25 mouse cellular contexts compared by ENCODE assay signal in the genomic region with DNA sequence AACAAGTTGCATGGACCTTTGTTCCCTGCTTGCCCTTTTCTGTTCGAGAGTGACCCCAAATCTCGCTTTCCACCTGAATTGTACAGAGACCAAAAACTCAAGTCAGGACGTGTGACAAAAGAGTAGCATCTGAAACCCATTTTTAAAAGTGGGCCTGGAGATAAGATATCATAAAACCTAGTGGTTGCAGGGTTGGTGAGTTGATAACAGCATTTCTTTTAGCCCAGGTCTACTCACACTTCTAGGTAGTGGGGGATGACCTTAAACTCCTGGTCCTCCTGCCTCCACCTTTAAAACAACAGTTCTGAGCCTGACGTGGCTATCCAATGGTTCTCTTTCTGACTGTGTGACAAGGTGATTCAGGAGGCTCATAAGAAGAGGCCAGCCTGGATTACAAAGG. TPM values are rescaled to one million over a fixed set of nuclear protein-coding genes. Genes with fewer than 3 reads are reported as not detected.
A peak's percentile ranks its signal among the peaks of the same experiment; 100 is the strongest.
DNase-seq lines count a peak whose midpoint lies in the region; ATAC-seq and TF ChIP-seq lines count a peak whose summit lies in the region.
"Had no signal": no experiment of that assay in that cellular context is flagged by ENCODE, and none has a peak within 500 bp of the region (broad histone marks: within the 10 kb centered on the region; RNA-seq: fewer than 3 reads in every experiment).

No protein-coding gene starts in this region.

- intact Hi-C loops in gastrocnemius, adult 2 months (cut with DNase I) = no loop called here
- intact Hi-C loops in gastrocnemius, postnatal 36 days (cut with DNase I) = no loop called here

- peaks cover 86% of the 10 kb centered on the region for H3K36me3 ChIP-seq in liver, embryonic 13.5 days
- 0 out of 2 replicates have a peak, but pooled peaks cover 4% of the 10 kb centered on the region for H3K36me3 ChIP-seq in intestine, embryonic 15.5 days

- H3K4me3 ChIP-seq in gastrocnemius, adult 2 months = no peak overlapping the region
- H3K4me3 ChIP-seq in liver, embryonic 13.5 days (replicated peaks) = no peak overlapping the region
- no peak overlapping the region for H3K4me3 ChIP-seq in intestine, embryonic 15.5 days (replicated peaks)
- H3K4me3 ChIP-seq: embryonic facial prominence, embryonic 12.5 days; embryonic facial prominence, embryonic 15.5 days; heart, embryonic 13.5 days had no signal

- WGBS in liver, embryonic 13.5 days (ENCODE audit: insufficient replicate concordance) = 39% methylated on average over 4 of the region's 4 CpGs
- WGBS in intestine, embryonic 15.5 days = 75% methylated on average over 4 of the region's 4 CpGs

- ATAC-seq in liver, embryonic 13.5 days (ENCODE audit: low read depth) = peak; percentile 55
- peak; percentile 32; the same call in 1 of the 2 replicates for ATAC-seq in intestine, embryonic 15.5 days
- peak; percentile 35; the same call in 1 of the 2 replicates for ATAC-seq in megakaryocyte-erythroid progenitor cell, adult 5-6 weeks (replicated peaks; ENCODE audit: low FRiP score, low TSS enrichment, poor library complexity, severe bottlenecking)
- ATAC-seq: forebrain, embryonic 14.5 days; forebrain, postnatal 0 days; hindbrain, postnatal 0 days; inflammation-experienced regulatory T-cells, adult 6 months had no signal

- no peak overlapping the region for H3K4me2 ChIP-seq in liver, embryonic 13.5 days
- H3K4me2 ChIP-seq in intestine, embryonic 15.5 days (replicated peaks) = no peak overlapping the region
- H3K4me2 ChIP-seq: embryonic facial prominence, embryonic 12.5 days; embryonic facial prominence, embryonic 15.5 days; heart, embryonic 13.5 days; hindbrain, embryonic 14.5 days had no signal

- no peaks in the 10 kb centered on the region for H3K27me3 ChIP-seq in liver, embryonic 13.5 days
- H3K27me3 ChIP-seq in intestine, embryonic 15.5 days (replicated peaks) = no peaks in the 10 kb centered on the region
- H3K27me3 ChIP-seq: embryonic facial prominence, embryonic 12.5 days; embryonic facial prominence, embryonic 15.5 days; heart, embryonic 13.5 days had no signal

- no peak overlapping the region for H3K9ac ChIP-seq in liver, embryonic 13.5 days
- H3K9ac ChIP-seq in intestine, embryonic 15.5 days = no peak overlapping the region
- H3K9ac ChIP-seq: embryonic facial prominence, embryonic 12.5 days; embryonic facial prominence, embryonic 15.5 days; forebrain, postnatal 0 days; heart, embryonic 13.5 days; hindbrain, embryonic 14.5 days had no signal

- peaks cover 27% of the 10 kb centered on the region for H3K4me1 ChIP-seq in liver, embryonic 13.5 days (replicated peaks)
- H3K4me1 ChIP-seq in intestine, embryonic 15.5 days (replicated peaks) = no peaks in the 10 kb centered on the region
- H3K4me1 ChIP-seq: embryonic facial prominence, embryonic 12.5 days; embryonic facial prominence, embryonic 15.5 days had no signal

- no peak for TF ChIP-seq CTCF in gastrocnemius, adult 2 months (IDR thresholded peaks at IDR 0.05)

- H3K9me3 ChIP-seq in liver, embryonic 13.5 days (replicated peaks) = no peaks in the 10 kb centered on the region
- no peaks in the 10 kb centered on the region for H3K9me3 ChIP-seq in intestine, embryonic 15.5 days
- H3K9me3 ChIP-seq: embryonic facial prominence, embryonic 12.5 days; embryonic facial prominence, embryonic 15.5 days; heart, embryonic 13.5 days had no signal

- H3K27ac ChIP-seq in gastrocnemius, adult 2 months = peak overlapping the region; percentile 28; the same call in 1 of the 2 replicates
- peak overlapping the region; percentile 31; the same call in 1 of the 2 replicates for H3K27ac ChIP-seq in liver, embryonic 13.5 days
- H3K27ac ChIP-seq in intestine, embryonic 15.5 days = no peak overlapping the region
- H3K27ac ChIP-seq: embryonic facial prominence, embryonic 12.5 days; embryonic facial prominence, embryonic 15.5 days; heart, embryonic 13.5 days; hindbrain, embryonic 14.5 days; hindbrain, postnatal 0 days had no signal

- no peak for DNase-seq in gastrocnemius, adult 2 months
- DNase-seq in gastrocnemius, postnatal 36 days = no peak
- no peak for DNase-seq in liver, embryonic 13.5 days
- no peak for DNase-seq in liver
- DNase-seq in frontal cortex, postnatal 36 days (ENCODE audit: low spot score in 2 of 2) = no peak
- no peak for DNase-seq in kidney, adult 9 months
- DNase-seq: adrenal gland, adult 2 months; adrenal gland, postnatal 14 days; cerebellum, adult 11-12 months; cerebellum, adult 8-10 months; cerebellum, postnatal 10 days; forebrain, postnatal 0 days; gastrocnemius, postnatal 10 days; heart, adult 11 months; heart, postnatal 14 days; heart, postnatal 4 days had no signal

RNA-seq across cellular contexts. Expression of a gene that starts 53.2 kb away (rescaled TPM):
- total RNA-seq in gastrocnemius, adult 2 months (2021) = 100 to 1,000 TPM; 140 to 170 TPM
- 100 to 1,000 TPM; 133 to 134 TPM for total RNA-seq in gastrocnemius, postnatal 36 days (2021)
- polyA plus RNA-seq in liver, embryonic 13.5 days (2015; fragmentation: Nextera tagmentation; extraction: Ambion mirVana) = 43.5 and 47.6 TPM in 2 replicates
- 18.9 and 19.3 TPM in 2 replicates for polyA plus RNA-seq in intestine, embryonic 15.5 days (2015; fragmentation: Nextera tagmentation; extraction: Ambion mirVana)
- 40.1 and 61.6 TPM in 2 replicates for total RNA-seq in megakaryocyte-erythroid progenitor cell, adult 5-6 weeks (2014; fragmentation: Nextera tagmentation)
- 39.9 and 44.9 TPM in 2 replicates for total RNA-seq in megakaryocyte-erythroid progenitor cell, adult 5-6 weeks (2017)
